Mouse (Mus musculus) 3134 (cell line): ENCODE data around the gene Rwdd1.
A peak's percentile ranks its signal among the peaks of the same experiment; 100 is the strongest.
"Not testable (repeated sequence)": the region's sequence is repeated elsewhere in the genome, so short reads cannot be mapped to it uniquely, and the experiment has no call there.

Experiments
- DNase-seq: peaks from one replicate; pipeline ENCODE4 v3.0.0-alpha.2; 2011; ENCODE audit warnings: low spot score; ENCODE audit not compliant: insufficient read length; ENCODE audit errors: extremely low read depth

The Rwdd1 gene

DNA sequence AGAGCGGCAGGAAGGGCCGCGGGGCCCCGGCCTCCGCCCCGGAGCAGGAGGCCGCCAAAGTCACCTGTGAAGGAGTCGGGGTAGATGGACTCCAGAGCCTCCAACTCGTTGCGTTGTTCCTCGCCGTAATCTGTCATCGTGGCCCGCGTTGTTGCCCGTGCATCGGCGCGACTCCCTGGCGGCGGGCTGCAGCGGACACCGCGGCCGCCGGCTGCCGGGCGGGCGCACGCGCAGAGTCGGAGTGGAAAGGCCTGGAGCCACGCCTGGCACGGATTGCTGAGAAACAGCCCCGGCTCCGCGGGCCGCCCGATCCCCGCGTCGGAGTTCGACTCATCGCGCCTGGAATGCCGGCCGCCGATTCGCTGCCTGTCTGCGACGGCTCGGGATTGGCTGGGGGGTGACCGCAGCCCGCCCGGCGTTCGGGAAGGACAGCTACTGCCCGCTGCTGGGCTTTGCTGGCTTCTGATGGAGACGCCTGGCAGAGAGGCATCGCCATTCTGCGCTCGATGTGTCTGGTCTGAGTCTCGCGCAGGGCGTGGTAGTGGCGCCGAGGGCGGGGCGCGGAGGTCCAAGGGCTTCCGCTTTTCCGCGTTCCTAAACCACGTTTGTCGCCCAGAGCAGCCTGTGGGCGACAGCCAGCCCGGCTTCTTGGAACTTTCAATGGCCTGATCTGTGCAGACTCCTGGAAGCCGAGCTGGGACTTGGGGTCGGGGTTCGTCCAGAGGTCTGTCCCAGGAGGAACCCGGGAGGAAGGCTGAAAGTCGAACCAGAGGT is at the start of gene Rwdd1:
TSS of gene Rwdd1 (minus strand) at position 323 of the 774 bp plus-strand sequence.
- DNase-seq: peak; percentile 98

DNA sequence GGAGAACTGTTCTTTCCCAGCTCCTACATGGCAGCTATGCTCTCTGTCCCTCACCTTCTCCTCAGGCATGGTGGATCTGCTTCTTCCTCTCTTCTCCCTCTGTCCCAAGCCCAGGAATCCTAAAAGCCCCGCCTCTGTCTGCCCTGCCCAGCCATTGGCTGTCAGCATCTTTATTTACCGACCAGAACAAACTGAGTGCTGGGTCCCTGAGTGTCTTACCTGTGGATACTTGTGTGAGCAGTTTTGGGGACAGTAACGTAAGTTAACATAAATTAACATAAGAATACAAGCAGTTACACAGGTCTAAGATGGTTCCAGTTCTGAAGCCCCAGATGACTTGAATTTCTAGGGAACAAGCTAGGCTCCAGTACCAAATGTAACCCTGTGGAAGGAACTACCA is 47.2 kb upstream of the Rwdd1 start:
- DNase-seq: no peak

DNA sequence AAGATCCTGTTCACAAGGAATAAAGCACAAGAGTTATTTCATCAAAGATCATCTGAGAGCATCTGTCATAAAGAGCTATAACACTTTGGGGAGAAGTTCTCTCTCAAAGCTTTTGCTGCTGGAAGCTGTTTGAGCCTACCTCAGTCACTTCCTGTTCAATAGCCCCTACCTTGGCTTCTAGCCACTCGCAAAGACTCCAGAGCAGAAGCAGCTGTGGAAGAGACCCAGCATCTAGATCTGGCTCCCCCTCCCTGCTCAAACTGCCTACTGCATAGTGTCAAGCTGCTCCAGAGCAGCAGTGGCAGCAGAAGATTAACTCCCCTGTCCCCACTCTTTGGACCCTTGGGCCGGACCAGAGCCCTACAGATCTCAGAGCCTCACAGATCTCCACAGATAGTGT is 34.6 kb upstream of the Rwdd1 start:
- DNase-seq: no peak

DNA sequence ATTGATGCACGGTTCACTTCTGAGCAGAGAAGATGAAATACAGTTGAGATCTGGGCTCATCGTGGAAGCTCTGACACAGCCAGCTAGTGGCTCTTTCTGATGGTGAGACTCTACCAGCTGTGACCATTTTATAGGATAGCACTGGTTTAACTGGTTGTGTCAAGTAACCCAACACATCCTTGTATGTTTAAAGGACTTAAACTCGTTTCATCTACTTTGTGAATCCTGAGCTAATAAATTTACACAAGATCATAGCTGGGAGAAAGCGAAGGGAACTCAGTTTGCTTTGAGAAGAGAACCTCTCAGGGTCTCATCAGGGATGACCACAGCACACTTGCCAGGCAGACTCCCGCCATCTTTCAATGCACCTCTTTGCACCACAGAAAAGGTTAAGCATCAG is 24.8 kb upstream of the Rwdd1 start, which contains the start of gene Calhm4:
TSS of gene Calhm4 (minus strand) at position 101 of the 400 bp plus-strand sequence.
- no peak for DNase-seq

DNA sequence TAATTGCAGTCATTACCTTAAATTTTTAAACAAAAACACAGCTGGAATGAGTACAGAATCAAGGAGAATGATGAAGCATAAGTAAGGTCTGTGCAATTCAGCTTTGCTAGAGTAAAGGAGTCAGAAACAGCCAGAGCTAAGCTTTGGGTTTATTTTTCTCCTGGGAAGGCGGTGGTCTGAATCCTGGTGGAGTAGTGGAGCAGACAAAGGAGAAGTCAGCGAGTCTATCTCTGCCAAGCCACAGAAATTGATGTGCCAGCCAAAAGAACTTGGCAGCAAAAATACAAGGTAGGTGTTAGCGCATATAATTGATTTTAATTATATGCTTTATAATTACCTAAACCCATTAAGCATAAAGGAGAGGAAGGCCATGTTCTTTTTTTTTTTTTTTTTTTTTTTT is 18.0 kb upstream of the Rwdd1 start, which contains the start of gene Trappc3l:
TSS of gene Trappc3l (plus strand) at position 197 of the 400 bp plus-strand sequence.
- no peak for DNase-seq

DNA sequence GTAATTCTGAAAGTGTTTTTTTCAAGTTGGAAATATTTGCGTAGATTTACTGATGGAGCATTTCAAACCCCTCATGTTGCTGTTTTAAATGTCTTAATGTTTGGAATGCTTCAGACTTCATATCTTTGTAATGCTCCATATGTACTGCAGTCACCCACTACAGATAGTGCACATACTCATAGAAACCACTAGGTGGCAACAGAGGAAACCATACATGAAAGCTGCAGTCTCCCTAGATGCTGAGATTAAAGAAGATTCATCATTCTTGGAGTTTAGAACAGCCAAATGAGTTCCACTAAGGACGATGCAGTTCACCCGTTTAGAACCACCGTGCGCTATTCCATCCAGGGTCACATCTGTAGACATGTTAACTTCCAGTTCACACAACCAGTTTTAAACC is 17.2 kb upstream of the Rwdd1 start:
- DNase-seq: no peak

DNA sequence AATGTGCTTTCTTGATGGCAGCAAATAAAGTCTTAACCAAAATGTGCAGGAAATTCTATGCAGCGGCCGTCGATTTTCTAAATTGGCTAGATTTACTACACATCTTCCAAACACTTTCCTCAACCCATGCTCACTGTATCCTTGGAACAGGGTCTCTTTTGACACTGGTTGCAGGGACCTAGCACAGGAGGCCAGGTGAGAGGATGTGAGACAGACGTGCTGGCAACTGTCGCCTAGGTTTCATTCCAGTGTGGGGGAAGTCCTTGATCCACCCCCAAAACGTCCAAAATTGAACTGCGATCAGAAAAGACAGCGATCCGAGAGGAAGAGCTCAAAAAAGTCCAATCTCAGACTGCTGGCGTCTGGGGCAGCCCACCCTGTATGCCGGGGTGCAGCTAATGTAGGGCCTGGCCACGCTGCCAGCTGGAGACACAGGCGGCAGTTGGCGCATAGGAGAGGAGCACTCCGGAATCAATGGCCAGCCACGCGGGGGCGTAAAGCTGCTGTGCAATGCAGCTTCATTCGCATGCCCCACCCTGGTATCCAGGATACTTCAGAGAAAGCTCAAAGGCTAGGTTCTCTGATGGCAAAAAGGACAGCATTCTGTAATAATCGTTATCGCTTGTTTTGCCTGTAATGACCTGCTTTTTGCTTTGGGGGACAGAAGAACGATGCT is 14.3 kb upstream of the Rwdd1 start:
- DNase-seq: peak; percentile 15

DNA sequence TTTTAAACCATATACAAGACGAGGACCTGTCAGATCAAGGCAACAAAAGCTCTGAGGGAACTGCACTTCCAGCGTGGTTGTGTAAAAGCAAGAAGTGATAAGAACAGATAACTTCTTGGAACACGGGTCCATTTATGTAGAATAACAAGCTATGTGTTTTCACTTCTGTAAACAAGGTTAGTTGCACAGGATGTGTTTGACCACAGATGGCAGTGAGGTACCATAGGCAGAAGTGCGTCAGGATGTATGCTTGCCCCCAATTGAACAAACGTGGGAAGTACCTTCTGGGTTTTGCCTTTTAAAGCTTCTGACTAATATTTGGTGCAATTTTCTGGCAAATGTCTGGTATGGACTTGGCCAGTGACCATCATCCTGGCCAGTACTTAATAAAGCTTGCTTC is 10.9 kb upstream of the Rwdd1 start:
- DNase-seq: no peak

DNA sequence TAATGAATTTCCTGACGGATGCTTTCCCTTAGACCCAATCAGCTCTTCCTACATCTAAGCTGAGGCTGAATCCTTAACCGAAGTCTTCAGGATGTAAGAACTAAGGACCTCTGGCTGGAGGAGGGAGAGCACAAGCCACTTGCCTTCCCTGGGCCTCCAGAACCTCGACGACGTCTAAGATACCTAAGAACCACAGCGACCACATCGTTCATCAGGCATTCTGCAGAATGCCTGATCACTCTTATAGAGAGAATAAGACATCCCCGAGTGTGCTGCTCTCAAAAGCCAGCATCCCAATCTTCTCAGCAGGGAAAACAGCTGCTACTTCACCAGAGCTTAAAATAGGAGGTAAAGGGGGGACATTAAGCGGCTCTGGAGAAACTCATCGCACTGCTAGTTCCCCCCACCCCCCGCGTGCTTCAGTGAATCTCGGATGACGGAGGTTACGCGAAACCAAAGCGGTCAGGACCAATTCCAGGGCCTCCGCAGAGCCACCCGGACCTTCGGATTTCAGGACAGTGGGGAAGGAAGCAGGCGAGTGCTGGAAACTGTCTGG is 600 bp downstream of the Rwdd1 start:
- DNase-seq: no peak

DNA sequence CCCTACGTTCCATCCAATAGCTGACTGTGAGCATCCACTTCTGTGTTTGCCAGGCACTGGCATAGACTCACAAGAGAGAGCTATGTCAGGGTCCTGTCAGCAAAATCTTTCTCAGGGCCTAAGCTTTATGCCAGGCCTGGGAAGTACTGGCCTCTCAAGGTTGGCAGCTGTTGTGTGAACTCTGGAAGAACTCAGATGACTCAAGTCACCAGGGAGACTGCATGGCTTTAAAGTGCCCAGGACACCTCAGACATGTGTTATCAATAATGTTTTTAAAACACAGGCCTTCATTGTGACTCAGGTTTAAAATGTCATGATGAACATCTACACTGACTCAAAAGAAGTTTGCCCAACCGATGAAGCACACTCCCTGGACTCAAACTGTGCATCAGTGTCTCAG is 6.2 kb downstream of the Rwdd1 start:
- no peak for DNase-seq

DNA sequence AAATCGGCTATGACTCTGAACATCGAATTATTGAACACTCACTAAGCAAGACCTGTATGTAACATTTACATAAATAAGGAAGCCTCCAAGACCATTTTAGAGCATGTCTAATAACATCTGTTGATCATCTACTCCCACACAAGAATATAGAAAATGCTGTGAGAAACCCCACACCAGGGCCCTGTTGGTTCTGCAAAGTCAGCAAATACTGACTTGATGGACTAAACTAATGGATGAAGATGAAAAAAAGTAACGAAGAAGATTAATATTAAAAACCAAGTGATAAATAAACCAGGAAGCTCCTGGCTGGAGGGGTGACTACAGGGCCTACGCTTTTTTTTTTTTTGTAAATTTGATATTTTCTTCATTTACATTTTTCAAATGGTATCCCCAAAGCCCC is 6.8 kb downstream of the Rwdd1 start:
- no peak for DNase-seq

DNA sequence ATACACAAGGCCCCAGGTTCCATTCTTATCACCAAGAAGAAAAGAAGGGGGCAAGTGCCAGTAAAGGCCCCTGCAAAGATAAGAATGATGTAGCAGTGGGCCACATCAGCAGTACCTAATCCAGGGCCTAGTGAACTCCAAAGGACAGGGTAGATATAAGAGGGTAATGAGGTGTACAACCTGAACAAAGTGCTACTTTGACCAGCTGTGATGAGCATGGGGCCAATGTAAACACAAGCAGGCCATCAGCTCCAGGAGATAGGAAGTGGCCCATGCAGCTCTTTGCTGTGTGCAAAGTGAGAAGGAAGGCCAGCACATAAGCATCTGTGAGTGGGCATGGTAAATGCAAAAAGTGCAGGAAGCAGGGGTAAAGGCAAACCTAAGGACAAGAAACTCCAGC is 21.0 kb downstream of the Rwdd1 start:
- DNase-seq: no peak

DNA sequence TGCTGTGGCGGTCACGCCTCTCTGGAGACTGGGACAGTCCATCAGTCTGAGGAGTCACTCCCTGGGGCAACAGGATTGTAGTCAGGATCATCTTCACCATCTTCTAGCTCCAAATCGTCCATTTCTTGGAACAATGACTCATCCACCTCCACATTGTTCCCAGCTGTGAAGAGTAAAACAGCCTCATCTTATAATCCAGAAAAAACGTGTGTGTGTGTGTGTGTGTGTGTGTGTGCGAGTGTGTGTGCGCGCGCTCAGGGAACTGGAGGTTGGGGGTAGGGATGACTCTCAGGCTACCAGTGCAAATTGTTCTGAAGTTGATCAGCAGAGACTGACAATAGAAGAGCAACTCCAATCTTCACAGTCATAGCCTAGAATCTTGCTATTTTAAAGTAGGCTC is 22.7 kb downstream of the Rwdd1 start:
- DNase-seq: not testable (repeated sequence)

DNA sequence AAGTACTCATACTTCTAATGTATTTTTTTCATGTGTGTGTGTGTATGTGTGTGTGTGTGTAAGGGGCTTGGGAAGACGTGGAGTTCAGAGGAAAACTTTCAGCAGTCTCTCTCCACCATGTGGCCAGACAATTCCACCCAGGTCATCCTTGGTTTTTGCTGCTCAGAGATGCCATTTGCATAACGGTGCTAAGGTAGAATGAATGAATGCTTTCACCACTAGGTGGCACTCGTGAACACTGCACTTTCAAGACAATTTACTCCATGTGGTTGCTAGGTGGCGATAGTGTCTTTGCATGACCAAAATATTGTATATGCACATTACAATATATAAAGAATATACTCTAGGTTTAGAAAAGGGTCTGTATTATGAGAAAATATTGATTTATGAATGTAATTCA is 32.7 kb downstream of the Rwdd1 start:
- peak; percentile 14 for DNase-seq

DNA sequence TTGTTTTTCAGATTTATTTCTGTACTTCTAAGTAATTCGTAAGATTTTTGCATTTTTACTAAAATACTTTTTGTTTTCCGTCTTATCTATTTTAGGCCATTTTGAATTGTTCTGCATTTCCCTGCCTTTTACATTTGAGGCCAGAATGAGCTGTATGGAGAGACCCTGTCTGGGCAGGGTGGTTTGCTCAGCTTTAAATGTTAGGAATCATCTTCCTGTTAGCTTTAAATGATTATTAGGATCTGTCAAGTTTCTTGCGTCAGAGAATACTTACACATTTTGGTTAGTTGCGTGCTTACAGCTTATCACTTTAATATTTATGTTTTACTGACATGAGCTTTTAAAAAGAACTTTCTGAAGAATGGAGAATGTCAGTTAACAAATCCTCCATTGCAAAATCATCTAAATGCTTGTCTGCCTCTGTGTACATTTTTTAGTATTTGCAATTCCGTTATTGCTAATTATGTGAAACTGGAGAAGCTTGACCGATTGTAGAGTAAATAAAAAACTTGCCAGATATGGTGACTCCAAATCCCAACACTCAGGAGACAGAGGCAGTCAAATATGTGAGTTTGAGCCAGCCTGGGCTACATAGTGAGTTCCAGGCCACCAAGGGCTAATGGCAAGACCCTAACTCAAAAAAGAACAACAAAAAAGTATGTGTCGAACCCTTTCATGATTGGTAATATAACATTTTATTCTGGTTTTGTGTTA is 44.5 kb downstream of the Rwdd1 start:
- DNase-seq: no peak

DNA sequence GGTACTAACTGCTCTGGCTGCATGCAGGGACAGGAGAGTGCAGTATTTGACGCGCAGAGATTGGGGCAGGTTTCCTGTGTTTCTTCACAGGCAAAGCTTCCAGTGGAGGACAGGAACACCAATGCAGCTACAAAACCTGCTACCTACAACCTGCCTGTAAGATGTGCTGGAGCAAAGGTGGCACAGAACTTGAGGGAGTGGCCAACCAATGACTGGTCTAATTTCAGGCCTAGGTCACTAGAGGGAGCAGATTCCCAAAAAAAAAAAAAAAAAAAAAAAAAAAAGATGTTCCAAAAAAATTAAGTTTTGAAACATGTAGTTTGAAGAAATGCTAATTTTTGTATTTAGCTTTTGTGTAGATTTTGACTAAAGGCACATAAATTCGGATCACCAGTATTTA is 66.9 kb downstream of the Rwdd1 start:
- peak; percentile 3 for DNase-seq

DNA sequence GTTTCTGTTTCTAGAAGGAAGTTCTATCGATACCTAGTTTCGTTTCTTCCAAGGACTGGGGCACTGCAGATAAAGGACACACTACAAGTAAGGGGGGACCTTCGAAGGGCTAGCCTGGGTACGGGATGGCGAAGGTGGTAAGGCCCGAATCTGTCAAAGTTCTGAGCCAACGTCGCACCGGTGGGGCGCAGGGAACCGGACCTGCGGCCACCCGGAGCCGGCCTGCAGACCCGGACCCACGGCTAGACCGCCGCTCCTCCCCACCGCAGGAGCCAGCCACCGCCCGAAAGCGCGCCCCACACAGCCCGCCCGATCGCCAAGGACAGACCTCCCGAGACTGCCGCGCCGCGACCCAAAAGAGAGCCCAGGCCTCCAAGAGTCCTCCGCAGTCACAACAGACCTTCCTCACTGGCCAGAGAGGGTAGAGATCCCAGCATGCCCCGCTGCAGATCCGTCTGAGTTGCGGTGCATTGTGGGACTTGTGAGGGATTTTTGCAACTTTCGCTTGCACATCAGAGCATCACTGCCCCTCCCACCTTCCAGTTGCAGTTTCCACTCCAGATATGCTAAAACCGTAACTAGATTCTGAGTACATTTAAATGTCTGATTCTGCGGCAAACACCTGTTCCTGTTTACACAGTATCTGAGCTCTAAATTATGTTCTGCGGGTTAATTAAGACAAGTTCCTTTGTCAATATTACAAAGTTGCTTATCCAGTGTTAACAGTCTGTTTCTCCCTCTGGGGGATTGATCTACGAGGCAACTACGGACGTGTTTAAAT is 68.4 kb downstream of the Rwdd1 start, which contains the start of gene Zup1:
TSS of gene Zup1 (minus strand) at position 467 of the 781 bp plus-strand sequence.
- peak; percentile 74 for DNase-seq
